Mouse (Mus musculus): ENCODE data around the gene Ttc7b.

DNA sequence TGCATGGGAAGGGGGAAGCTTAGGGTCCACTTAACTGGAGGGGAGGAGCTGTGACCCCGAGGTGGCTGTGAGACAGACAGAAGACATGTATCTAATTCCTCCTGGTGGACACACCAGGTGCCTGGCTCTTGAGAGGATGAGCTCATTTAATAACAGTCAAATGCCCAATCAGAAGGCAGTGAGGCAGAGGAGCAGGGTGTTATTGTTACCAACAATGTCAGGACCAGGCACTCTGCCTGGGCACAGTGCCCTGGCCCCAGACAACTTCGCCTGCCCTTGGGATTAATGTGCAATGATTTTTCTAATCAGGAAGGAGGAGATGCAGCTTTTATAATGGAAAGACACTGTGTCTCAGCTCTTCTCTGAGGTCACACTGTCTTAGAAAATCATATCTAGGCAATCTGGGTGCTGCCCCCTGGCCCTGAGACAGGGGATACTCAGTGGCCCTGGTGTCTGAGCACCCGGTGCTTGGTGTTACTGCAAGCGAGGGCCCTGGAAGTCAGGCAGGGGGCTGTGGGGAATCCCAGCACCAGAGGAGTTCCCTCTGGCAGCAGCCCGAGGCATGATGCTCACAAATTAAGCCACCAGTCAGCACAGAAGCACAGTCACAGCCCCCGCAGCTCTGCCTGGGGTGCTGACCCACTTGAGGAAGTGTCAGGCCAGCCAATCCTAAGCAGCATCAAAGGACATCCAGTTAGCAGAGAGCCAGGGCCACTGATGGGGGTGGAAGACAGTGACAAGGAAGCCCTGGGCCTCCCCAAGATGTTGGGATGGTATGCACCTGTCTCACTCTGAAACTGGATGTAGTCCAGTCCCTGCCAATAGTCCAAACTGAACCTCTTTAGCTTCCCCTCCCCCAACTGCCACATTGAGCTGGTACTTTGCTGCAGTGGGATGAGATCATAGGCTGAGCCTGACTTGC is 209.9 kb downstream of the Ttc7b start:
- TF ChIP-seq GATA1 (IDR thresholded peaks at IDR 0.05; ENCODE audit: low read length) (no peak), TAL1 (IDR thresholded peaks at IDR 0.05; ENCODE audit: low read length) (no peak)

Data from erythroblast, embryonic 14.5 days (primary cell).